Mouse (Mus musculus): ENCODE results near the gene Il2ra. TPM values are rescaled to one million over a fixed set of nuclear protein-coding genes. Genes with fewer than 3 reads are reported as not detected.
A peak's percentile ranks its signal among the peaks of the same experiment; 100 is the strongest.
"Not testable (repeated sequence)": the region's sequence is repeated elsewhere in the genome, so short reads cannot be mapped to it uniquely, and the experiment has no call there.

The Il2ra gene
- 0.16 TPM in 1 of 2 replicates, not detected in the other for polyA plus RNA-seq (2015; fragmentation: Nextera tagmentation; extraction: Ambion mirVana)

GRCm38 (mm10) chr2:11642451-11642941 lies at the start of gene Il2ra:
Gene Il2ra, plus strand, starts transcription at chr2:11642807.
- H3K27ac ChIP-seq: no peak within 1 kb of the TSS
- H3K27me3 ChIP-seq: no peaks in the 10 kb centered on the region
- 91% methylated on average over 3 of the region's 3 CpGs for WGBS
- ATAC-seq: no peak
- H3K4me1 ChIP-seq (replicated peaks): no peaks in the 10 kb centered on the region
- H3K9me3 ChIP-seq: no peaks in the 10 kb centered on the region
- H3K4me3 ChIP-seq (replicated peaks): no peak within 1 kb of the TSS
- H3K36me3 ChIP-seq: no peaks in the 10 kb centered on the region
- H3K4me2 ChIP-seq (replicated peaks): no peak within 1 kb of the TSS
- no peak within 1 kb of the TSS for H3K9ac ChIP-seq (replicated peaks)

DNA sequence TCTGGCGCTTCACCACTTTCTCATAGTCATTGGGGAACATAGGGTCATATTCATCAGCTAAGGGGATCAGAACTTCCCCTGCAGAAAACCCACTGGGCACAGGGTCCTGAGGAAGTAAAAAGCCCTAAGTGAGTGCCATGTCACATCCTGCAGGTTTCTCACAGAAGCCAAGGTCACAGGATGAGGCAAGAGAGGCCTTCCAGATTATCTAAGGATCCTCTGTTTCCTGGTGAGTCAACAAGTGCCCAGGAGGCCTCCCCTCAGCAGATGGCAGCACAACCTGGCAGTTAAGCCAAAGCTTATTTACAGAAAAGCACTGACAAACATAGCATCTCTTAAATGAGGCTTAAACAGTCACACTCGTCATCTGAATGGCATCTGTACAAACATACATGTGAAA lies 45.9 kb upstream of the Il2ra start:
- Histone ChIP-seq H3K27me3 (no peaks in the 10 kb centered on the region), H3K4me1 (replicated peaks) (peaks cover 4% of the 10 kb centered on the region), H3K27ac (no peak overlapping the region), H3K9me3 (no peaks in the 10 kb centered on the region), H3K4me3 (replicated peaks) (no peak overlapping the region), H3K9ac (replicated peaks) (no peak overlapping the region), H3K4me2 (replicated peaks) (no peak overlapping the region), H3K36me3 (peaks cover 81% of the 10 kb centered on the region)
- 91% methylated on average over 2 of the region's 2 CpGs for WGBS
- ATAC-seq: no peak

DNA sequence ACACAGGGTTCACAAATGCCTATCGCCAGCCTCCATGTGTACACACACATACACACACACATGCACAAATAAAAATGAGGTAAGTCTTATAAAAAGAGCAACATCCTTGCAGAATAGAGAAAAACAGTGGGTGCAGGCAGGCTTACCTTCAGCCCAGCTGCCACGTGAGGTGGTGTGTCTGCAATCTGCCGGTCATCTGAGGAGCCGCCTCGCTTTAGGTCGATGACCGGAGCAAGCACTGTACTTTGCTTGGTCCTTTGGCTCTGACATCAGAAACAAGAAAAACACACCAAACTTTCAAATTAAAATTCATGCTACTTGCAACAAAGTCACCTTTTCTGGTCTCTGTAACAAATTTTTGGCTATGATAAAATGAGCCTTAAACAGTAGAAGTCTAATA lies 44.7 kb upstream of the Il2ra start:
- WGBS: 97% methylated on average over 7 of the region's 7 CpGs
- Histone ChIP-seq H3K4me2 (replicated peaks) (no peak overlapping the region), H3K4me3 (replicated peaks) (no peak overlapping the region), H3K27me3 (no peaks in the 10 kb centered on the region), H3K27ac (no peak overlapping the region), H3K9ac (replicated peaks) (no peak overlapping the region), H3K4me1 (replicated peaks) (peaks cover 12% of the 10 kb centered on the region), H3K36me3 (peaks cover 69% of the 10 kb centered on the region), H3K9me3 (no peaks in the 10 kb centered on the region)
- no peak for ATAC-seq

- Histone ChIP-seq H3K27me3 (no peaks in the 10 kb centered on the region), H3K4me3 (replicated peaks) (peak overlapping the region; percentile 95), H3K36me3 (peaks cover 37% of the 10 kb centered on the region), H3K9me3 (no peaks in the 10 kb centered on the region), H3K9ac (replicated peaks) (peak overlapping the region; percentile 98), H3K27ac (no peak overlapping the region), H3K4me2 (replicated peaks) (peak overlapping the region; percentile 95), H3K4me1 (replicated peaks) (peaks cover 12% of the 10 kb centered on the region)
- ATAC-seq: no peak
- WGBS: 86% methylated on average over 6 of the region's 6 CpGs
Measured at GRCm38 (mm10) chr2:11601795-11602194, 40.8 kb upstream of the Il2ra start.

DNA sequence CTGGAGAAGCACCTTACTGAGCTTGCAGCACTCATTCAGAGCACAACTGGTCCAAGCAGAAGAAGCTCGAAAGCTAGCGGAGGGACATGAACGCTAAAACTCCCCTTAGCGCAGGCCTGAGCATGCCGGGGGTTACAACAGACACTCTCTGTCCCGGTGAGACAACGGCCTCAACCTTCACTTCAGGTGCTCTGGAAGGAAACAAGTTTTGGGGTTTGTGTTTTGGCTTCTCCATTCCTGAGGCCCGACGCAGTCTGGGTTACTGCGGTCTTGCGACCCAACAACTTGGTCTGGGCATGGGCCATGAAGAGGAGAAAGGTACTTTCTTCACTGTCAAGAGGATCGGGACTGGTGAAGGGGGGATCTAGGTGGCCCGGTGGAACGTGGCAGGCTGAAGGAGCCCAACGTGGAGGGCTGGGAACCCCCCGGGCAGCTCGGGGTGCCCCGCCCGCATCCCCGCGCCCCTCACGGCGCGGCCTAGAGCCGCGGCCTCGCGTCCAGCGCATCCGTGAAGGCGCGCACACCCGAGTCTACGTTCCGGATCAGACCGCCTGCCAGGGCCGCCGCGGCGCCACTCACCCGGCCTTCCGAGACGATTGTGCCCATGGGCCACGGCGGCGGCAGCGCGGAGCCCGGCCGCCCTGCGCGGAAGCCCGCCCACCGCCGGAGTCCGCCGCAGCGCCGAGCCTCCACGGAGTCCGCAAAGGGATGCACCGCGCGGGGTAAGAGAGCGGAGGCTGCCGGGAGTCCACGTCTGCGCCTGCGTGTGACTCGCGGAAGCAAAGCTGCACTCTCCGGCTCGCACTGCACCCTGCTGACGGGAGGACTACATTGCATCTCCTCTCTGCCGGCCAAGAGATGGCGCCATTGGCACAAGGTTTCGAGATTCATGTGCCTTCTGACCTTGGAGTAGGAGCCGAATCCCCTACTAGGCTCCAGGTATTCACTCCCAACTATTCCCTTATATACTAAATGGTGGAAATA lies 39.8 kb upstream of the Il2ra start:
- WGBS: under 1% methylated on average over 78 of the region's 78 CpGs
- Histone ChIP-seq H3K9ac (replicated peaks) (peak overlapping the region; percentile 98), H3K27me3 (no peaks in the 10 kb centered on the region), H3K4me2 (replicated peaks) (peak overlapping the region; percentile 95), H3K36me3 (peaks cover 27% of the 10 kb centered on the region), H3K9me3 (no peaks in the 10 kb centered on the region), H3K4me1 (replicated peaks) (peaks cover 12% of the 10 kb centered on the region), H3K27ac (peak overlapping the region; percentile 83), H3K4me3 (replicated peaks) (peak overlapping the region; percentile 95)
- ATAC-seq: peak; percentile 99

DNA sequence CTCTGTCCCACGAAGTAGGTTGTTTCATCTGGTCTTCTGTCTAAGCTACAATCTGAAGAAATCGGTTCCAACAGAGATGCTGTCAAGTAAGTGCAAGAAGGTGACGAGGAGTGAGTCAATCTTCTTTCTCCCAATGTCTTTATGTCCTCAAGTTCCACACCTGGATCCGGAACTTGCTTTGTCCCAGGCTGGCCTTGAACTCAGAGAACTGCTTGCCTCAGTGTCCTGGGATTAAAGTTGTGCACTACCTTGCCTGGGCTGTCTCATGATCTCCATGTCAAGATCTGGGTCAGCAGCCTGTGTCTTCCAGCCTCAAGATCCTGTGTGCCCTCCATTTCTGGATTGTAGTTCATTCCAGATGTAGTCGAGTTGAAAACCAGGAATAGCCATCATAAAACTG lies 38.6 kb upstream of the Il2ra start, which contains the start of gene Rbm17:
Gene Rbm17, minus strand, starts transcription at position 101 of the 400 bp plus-strand sequence.
- ATAC-seq: no peak

DNA sequence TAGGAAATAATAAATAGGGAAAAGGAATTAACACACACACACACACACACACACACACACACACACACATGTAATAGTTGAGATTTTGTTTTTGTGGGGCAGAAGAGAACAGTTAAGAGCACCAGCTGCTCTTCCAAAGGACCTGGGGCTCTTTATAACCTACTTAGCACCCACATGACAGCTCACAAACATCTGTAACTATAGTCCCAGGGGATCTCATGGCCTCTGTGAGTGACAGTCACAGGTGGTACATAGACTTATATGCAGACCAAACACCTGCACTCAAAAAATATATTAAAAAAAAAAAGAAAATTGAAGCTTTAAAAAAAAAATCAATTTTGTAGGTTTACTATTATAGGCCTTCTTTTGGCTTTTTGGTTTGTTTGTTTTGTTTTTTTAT lies 37.7 kb upstream of the Il2ra start:
- Histone ChIP-seq H3K4me1 (replicated peaks) (peaks cover 12% of the 10 kb centered on the region), H3K4me2 (replicated peaks) (no peak overlapping the region), H3K27me3 (no peaks in the 10 kb centered on the region), H3K27ac (no peak overlapping the region), H3K9me3 (no peaks in the 10 kb centered on the region), H3K4me3 (replicated peaks) (no peak overlapping the region), H3K36me3 (peaks cover 9% of the 10 kb centered on the region), H3K9ac (replicated peaks) (no peak overlapping the region)
- no peak for ATAC-seq

More for the DNA sequence above, 38.6 kb upstream of the Il2ra start, which contains the start of gene Rbm17:
- H3K4me2 ChIP-seq (replicated peaks): peak within 1 kb of the TSS; percentile 95
- no peaks in the 10 kb centered on the region for H3K27me3 ChIP-seq
- H3K4me3 ChIP-seq (replicated peaks): peak within 1 kb of the TSS; percentile 95
- H3K27ac ChIP-seq: peak within 1 kb of the TSS; percentile 83
- peaks cover 12% of the 10 kb centered on the region for H3K4me1 ChIP-seq (replicated peaks)
- peaks cover 15% of the 10 kb centered on the region for H3K36me3 ChIP-seq
- WGBS: 89% methylated on average over 5 of the region's 5 CpGs
- peak within 1 kb of the TSS; percentile 98 for H3K9ac ChIP-seq (replicated peaks)
- no peaks in the 10 kb centered on the region for H3K9me3 ChIP-seq

DNA sequence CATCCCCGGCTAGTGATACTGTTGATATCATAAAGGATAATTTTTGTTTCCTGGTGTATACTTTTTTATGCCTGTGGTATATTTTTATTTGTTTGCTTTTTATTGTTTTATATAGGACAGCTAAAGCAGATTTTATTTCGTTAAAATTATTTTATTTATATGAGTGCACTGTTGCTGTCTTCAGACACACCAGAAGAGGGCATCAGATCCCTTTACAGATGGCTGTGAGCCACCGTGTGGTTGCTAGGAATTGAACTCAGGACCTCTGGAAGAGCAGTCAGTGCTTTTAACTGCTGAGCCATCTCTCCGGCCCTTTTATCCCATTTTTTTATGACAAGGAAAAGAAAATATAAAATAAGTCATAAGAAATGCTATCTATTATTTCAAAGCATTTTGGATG lies 35.9 kb upstream of the Il2ra start:
- not testable (repeated sequence) for H3K4me1 ChIP-seq (replicated peaks); H3K27ac ChIP-seq
- WGBS: 82% methylated on average over 4 of the region's 4 CpGs

DNA sequence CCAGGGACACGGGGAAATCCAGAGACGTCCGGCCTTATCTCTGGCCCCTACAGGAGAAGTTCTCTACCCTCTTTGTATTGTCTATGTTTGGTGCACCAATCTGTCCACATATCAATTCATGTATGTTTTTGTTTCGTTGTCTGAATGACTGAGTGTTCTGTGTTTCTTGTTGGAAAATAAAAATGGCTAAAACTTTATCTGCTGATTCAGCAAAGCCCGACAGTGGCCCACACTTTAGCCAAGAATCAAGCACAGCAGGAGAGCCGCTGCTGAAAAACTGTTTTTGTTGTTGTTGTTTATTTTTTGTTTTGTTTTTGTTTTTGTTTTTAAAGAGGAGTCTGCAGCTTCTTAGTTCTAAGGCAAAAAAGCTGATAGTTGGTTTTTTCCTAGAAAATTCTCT lies 29.7 kb upstream of the Il2ra start:
- ATAC-seq; H3K9ac ChIP-seq (replicated peaks); H3K9me3 ChIP-seq; H3K27me3 ChIP-seq; H3K4me1 ChIP-seq (replicated peaks); H3K4me3 ChIP-seq (replicated peaks); H3K4me2 ChIP-seq (replicated peaks); H3K27ac ChIP-seq; H3K36me3 ChIP-seq: not testable (repeated sequence)
- WGBS: 90% methylated on average over 6 of the region's 6 CpGs

More for the DNA sequence above, 35.9 kb upstream of the Il2ra start:
- not testable (repeated sequence) for H3K9me3 ChIP-seq; H3K27me3 ChIP-seq; H3K36me3 ChIP-seq; H3K4me3 ChIP-seq (replicated peaks); ATAC-seq; H3K9ac ChIP-seq (replicated peaks); H3K4me2 ChIP-seq (replicated peaks)

DNA sequence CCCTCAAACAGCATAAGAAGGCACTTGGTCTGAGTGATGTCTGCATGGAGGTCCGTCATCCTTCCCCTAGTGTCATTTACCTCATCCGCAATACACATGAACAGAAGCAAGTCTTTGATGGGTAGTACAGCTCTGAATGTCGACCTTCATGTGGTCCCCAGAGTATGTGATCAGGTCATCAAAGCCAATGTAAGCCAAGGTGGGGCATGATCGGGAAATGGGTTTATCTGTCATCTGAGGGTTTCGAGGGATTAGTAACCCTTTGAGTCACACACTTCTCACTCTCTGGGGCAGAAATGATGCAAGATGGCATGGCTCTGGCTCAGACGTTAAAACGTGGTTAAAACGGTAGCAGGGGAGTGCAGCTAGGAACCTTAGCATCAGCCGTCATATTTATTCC lies 25.8 kb upstream of the Il2ra start:
- WGBS: 93% methylated on average over 9 of the region's 9 CpGs

GRCm38 (mm10) chr2:11619598-11619997 lies 23.0 kb upstream of the Il2ra start:
- Histone ChIP-seq H3K27me3 (no peaks in the 10 kb centered on the region), H3K36me3 (no peaks in the 10 kb centered on the region), H3K4me1 (replicated peaks) (no peaks in the 10 kb centered on the region), H3K4me3 (replicated peaks) (no peak overlapping the region), H3K4me2 (replicated peaks) (no peak overlapping the region), H3K27ac (no peak overlapping the region), H3K9me3 (peaks cover 4% of the 10 kb centered on the region), H3K9ac (replicated peaks) (no peak overlapping the region)
- WGBS: 79% methylated on average over 2 of the region's 2 CpGs
- ATAC-seq: no peak

More for the DNA sequence above, 25.8 kb upstream of the Il2ra start:
- peaks cover 4% of the 10 kb centered on the region for H3K9me3 ChIP-seq
- H3K27me3 ChIP-seq: no peaks in the 10 kb centered on the region
- no peak for ATAC-seq
- H3K9ac ChIP-seq (replicated peaks): no peak overlapping the region
- no peaks in the 10 kb centered on the region for H3K4me1 ChIP-seq (replicated peaks)
- H3K36me3 ChIP-seq: no peaks in the 10 kb centered on the region
- H3K4me2 ChIP-seq (replicated peaks): no peak overlapping the region
- H3K4me3 ChIP-seq (replicated peaks): no peak overlapping the region
- H3K27ac ChIP-seq: no peak overlapping the region

GRCm38 (mm10) chr2:11623173-11623572 lies 19.4 kb upstream of the Il2ra start:
- H3K9me3 ChIP-seq: no peaks in the 10 kb centered on the region
- H3K4me1 ChIP-seq (replicated peaks): no peaks in the 10 kb centered on the region
- H3K9ac ChIP-seq (replicated peaks): no peak overlapping the region
- ATAC-seq: no peak
- H3K4me2 ChIP-seq (replicated peaks): no peak overlapping the region
- no peaks in the 10 kb centered on the region for H3K36me3 ChIP-seq
- H3K27me3 ChIP-seq: no peaks in the 10 kb centered on the region
- WGBS: 91% methylated on average over 8 of the region's 8 CpGs
- no peak overlapping the region for H3K4me3 ChIP-seq (replicated peaks)
- no peak overlapping the region for H3K27ac ChIP-seq
